In the genomic region with DNA sequence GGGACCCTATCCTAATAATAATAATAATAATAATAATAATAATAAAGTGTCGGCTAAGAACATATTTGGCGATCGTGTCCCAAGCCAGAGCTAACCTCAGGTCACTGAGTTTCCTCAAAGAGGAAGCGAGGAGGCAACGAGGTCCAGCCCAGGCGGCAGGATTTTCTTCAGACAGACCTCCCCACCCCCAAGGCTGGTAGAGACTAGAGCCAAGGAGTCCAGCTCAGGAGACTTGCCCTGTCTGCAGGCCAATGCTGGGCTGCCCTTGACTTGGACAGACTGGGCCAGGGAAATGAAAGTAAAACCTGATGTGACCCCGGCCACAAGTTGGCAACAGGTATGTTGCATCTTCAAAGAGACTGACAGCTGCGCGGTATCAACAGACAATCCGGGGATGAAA, we compare ENCODE assay signal across 12 mouse cellular contexts. TPM values are rescaled to one million over a fixed set of nuclear protein-coding genes. Genes with fewer than 3 reads are reported as not detected.
A peak's percentile ranks its signal among the peaks of the same experiment; 100 is the strongest.
DNase-seq lines count a peak whose midpoint lies in the region; ATAC-seq and TF ChIP-seq lines count a peak whose summit lies in the region.
"Had no signal": no experiment of that assay in that cellular context is flagged by ENCODE, and none has a peak within 500 bp of the region (broad histone marks: within the 10 kb centered on the region; RNA-seq: fewer than 3 reads in every experiment).

No protein-coding gene starts in this region.

- H3K9ac ChIP-seq in kidney, embryonic 16.5 days (replicated peaks; ENCODE audit: low read length): no peak overlapping the region

- ATAC-seq in kidney, embryonic 16.5 days (ENCODE audit: low FRiP score, low TSS enrichment): no peak

- H3K27me3 ChIP-seq in kidney, embryonic 16.5 days (ENCODE audit: insufficient read depth, low read length): peaks cover 33% of the 10 kb centered on the region

- 58% methylated on average over 10 of the region's 10 CpGs for WGBS in kidney, embryonic 16.5 days

- H3K4me3 ChIP-seq in gastrocnemius, adult 2 months: peak overlapping the region; percentile 77
- H3K4me3 ChIP-seq in kidney, embryonic 16.5 days (ENCODE audit: low read length): peak overlapping the region; percentile 24
- no peak overlapping the region for H3K4me3 ChIP-seq in layer of hippocampus, adult 2 months

- no peak for DNase-seq in gastrocnemius, adult 2 months
- no peak for DNase-seq in gastrocnemius, adult 8-10 months (ENCODE audit: low spot score in 2 of 2)
- no peak for DNase-seq in kidney, adult 18-20 months
- DNase-seq in B cell, adult 2 months: peak; percentile 34 to 35
- peak; percentile 30 for DNase-seq in kidney, postnatal 10 days
- no peak for DNase-seq in layer of hippocampus, adult 2 months (ENCODE audit: low spot score in 2 of 2)
- no peak for DNase-seq in left cerebral cortex, adult 18-20 months (ENCODE audit: low spot score in 2 of 2)
- DNase-seq: thymus, adult 18-20 months had no signal

- no peak for TF ChIP-seq CTCF in gastrocnemius, adult 2 months (IDR thresholded peaks at IDR 0.05)
- no peak for TF ChIP-seq CTCF in layer of hippocampus, adult 2 months (conservative IDR thresholded peaks at IDR 0.05)

- no peak overlapping the region for H3K27ac ChIP-seq in gastrocnemius, adult 2 months
- no peak overlapping the region for H3K27ac ChIP-seq in kidney, embryonic 16.5 days (ENCODE audit: low read length)
- no peak overlapping the region for H3K27ac ChIP-seq in layer of hippocampus, adult 2 months
- H3K27ac ChIP-seq: macrophage; neural tube, embryonic 13.5 days had no signal

- H3K4me2 ChIP-seq in kidney, embryonic 16.5 days (replicated peaks; ENCODE audit: low read depth, low read length): peak overlapping the region; percentile 80

- intact Hi-C loops in gastrocnemius, adult 2 months (cut with DNase I): no loop called here

- H3K9me3 ChIP-seq in kidney, embryonic 16.5 days (ENCODE audit: low read length): no peaks in the 10 kb centered on the region
- H3K9me3 ChIP-seq: neural tube, embryonic 13.5 days had no signal

- no peaks in the 10 kb centered on the region for H3K36me3 ChIP-seq in kidney, embryonic 16.5 days (ENCODE audit: insufficient read depth, low read length)
- H3K36me3 ChIP-seq: neural tube, embryonic 13.5 days had no signal

- peaks cover 42% of the 10 kb centered on the region for H3K4me1 ChIP-seq in kidney, embryonic 16.5 days (ENCODE audit: insufficient read depth, low read length)

RNA-seq across cellular contexts. Expression of gene Adm, which starts 2.0 kb away (rescaled TPM):
- 1 to 10 TPM; 2.2 to 4.6 TPM for total RNA-seq in gastrocnemius, adult 2 months (2021)
- total RNA-seq in gastrocnemius, adult 8-10 months (2022): 1 to 10 TPM; 2.0 to 4.2 (median 2.5) TPM
- 10.1 and 11.4 TPM in 2 replicates for polyA plus RNA-seq in kidney, embryonic 16.5 days (2015; fragmentation: Nextera tagmentation; extraction: Ambion mirVana)
- total RNA-seq in layer of hippocampus, adult 2 months (2021): 1 to 10 TPM; 1.1 to 1.6 TPM
- 1 to 10 TPM; 2.6 to 3.3 TPM for total RNA-seq in left cerebral cortex, adult 18-20 months (2021)
- total RNA-seq: granulocyte monocyte progenitor cell, adult 5-6 weeks had no signal

RNA-seq across cellular contexts. Expression of gene Sbf2, which starts 10.8 kb away (rescaled TPM):
- total RNA-seq in gastrocnemius, adult 2 months (2021): 10 to 100 TPM; 11.2 to 14.8 TPM
- total RNA-seq in gastrocnemius, adult 8-10 months (2022): 10 to 100 TPM in 1 of 4 experiments, 1 to 10 TPM in 3; 6.7 to 10.4 (median 7.9) TPM
- polyA plus RNA-seq in kidney, embryonic 16.5 days (2015; fragmentation: Nextera tagmentation; extraction: Ambion mirVana): 32.1 and 36.7 TPM in 2 replicates
- total RNA-seq in layer of hippocampus, adult 2 months (2021): 10 to 100 TPM; 69.8 to 78.0 TPM
- 10 to 100 TPM; 52.6 to 55.5 TPM for total RNA-seq in left cerebral cortex, adult 18-20 months (2021)

Comparison
In these comparisons a context has a peak if more than half of its experiments do, and no peak if none do; other contexts are left out.
1. DNase-seq: peak in B cell, adult 2 months (2 of 2) and kidney, postnatal 10 days (single experiment); none in gastrocnemius, adult 2 months (single experiment), gastrocnemius, adult 8-10 months (0 of 2), kidney, adult 18-20 months (single experiment), layer of hippocampus, adult 2 months (0 of 2) and left cerebral cortex, adult 18-20 months (0 of 2).